Mouse (Mus musculus) erythroblast, embryonic 14.5 days (primary cell): ENCODE results near the gene Gm49354.

Experiments
- GATA1 ChIP-seq: IDR thresholded peaks from 2 replicates; pipeline ENCODE4 v1.6.1; 2012; ENCODE audit warnings: low read length, inconsistent platforms, mixed read lengths
- TAL1 ChIP-seq: IDR thresholded peaks from 3 replicates; pipeline ENCODE4 v1.6.1; 2012; ENCODE audit warnings: low read length, inconsistent platforms, mixed read lengths

GRCm38 (mm10) chr13:59719475-59719874 lies 62.6 kb downstream of the Gm49354 start:
- TF ChIP-seq TAL1: no peak
- TF ChIP-seq GATA1: no peak
